Mouse (Mus musculus): ENCODE data around the gene Nfu1. TPM values are rescaled to one million over a fixed set of nuclear protein-coding genes. Genes with fewer than 3 reads are reported as not detected.

Nfu1 gene
- total RNA-seq (2021) = 10 to 100 TPM; 76.6 to 86.9 TPM
- long read RNA-seq, experiment 1, transcript Nfu1-202 (8 exons, 950 nt) = major isoform, 18 of 29 reads
- long read RNA-seq, experiment 1, partial matches to known transcripts = 1 of 29 reads
- long read RNA-seq, experiment 1, other reads (novel, unspliced or antisense) = 6 of 29 reads
- long read RNA-seq, experiment 2, transcript Nfu1-202 (8 exons, 950 nt) = major isoform, 43 of 70 reads
- long read RNA-seq, experiment 2, partial matches to known transcripts = 12 of 70 reads
- long read RNA-seq, experiment 2, other reads (novel, unspliced or antisense) = 9 of 70 reads

DNA sequence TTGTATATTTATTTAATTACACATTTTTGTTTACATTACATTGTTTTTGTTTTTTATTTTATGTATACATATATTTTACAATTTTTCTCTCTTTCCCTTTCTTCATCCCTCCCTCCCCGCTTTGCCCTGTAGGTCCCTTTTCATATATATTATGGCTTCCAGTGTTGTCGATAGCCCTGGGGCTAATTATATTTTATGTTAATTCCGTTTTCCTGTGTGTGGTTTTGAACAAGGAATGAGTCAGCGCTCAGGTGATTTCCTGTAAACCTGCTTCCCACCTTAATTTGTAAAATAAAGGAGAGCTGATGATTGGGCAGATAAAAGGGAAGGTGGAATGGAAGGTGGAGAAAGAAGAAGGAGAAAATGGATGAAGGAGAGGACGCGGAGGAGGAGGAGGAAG lies at the start of gene Nfu1:
TSS of gene Nfu1 (plus strand) at position 350 of the 400 bp plus-strand sequence.
- no peak for DNase-seq (ENCODE audit: low spot score in 2 of 2)

DNA sequence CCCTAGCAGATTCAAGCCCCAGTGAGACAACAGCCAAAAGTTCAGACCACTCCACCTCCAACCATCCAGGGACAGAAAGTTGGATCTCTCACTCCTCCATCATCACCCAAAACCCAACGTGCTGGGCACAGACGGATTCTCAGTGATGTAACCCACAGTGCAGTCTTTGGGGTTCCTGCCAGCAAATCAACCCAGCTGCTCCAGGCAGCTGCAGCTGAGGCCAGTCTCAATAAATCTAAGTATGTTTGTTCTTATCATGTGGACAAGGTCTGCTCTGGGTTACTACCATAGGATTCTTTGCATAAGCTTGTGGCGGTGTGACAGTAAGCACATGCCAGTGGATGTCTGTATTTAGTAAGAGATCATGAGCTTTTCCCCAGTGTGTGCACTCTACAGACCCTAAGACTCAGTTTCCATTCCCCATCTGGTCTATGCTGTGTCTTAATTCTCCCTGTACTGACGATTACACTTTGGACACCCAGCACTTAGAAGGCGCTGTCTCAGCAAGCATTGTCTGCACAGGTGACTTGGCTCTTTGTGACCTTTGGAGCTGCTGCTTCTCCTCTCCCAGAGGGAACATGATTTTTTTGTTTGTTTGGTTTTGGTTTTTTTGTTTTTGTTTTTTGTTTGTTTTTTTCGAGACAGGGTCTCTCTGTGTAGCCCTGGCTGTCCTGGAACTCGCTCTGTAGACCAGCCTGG lies 44.9 kb upstream of the Nfu1 start:
- no peak for DNase-seq (ENCODE audit: low spot score in 2 of 2)

DNA sequence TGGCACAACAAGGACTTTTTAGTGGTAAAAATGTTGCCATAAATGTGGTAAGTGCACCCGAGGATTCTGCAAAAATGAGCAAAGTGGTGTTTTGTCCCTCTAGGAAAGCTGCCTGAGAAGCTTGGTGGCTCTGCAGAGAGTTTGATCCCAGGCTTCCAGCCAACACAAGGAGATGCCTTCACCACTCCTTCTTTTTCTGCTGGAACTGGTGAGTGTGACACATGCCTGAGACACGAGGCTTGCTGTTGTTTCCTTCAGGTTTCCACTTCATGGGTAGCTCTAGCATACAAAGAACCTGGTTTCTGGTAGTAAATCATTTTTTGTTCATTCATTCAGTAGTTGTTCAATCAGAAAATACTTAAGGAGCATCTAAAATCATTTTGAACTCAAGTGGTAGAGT lies 41.9 kb upstream of the Nfu1 start:
- no peak for DNase-seq (ENCODE audit: low spot score in 2 of 2)

DNA sequence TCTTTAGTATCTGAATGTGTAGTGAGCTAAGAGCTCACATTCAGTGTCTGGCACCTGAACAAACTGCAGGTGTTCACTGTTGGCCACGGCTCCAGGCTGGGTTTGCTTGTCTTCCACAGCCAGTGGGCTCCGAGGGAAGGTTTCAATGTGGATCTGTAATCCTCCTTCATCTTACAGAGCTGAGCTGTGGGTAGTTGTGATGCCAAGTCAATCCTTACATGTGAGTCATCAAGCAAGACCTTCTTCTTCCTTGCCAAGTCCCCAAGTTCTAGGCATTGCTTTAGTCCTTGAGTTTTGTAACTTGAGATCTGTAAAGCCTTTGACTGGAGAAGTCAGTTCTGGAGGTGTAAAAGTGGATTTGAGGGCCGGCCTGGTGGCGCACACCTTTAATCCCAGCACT lies 35.1 kb upstream of the Nfu1 start:
- DNase-seq (ENCODE audit: low spot score in 2 of 2) = peak in 1 of 2 experiments; percentile 11

DNA sequence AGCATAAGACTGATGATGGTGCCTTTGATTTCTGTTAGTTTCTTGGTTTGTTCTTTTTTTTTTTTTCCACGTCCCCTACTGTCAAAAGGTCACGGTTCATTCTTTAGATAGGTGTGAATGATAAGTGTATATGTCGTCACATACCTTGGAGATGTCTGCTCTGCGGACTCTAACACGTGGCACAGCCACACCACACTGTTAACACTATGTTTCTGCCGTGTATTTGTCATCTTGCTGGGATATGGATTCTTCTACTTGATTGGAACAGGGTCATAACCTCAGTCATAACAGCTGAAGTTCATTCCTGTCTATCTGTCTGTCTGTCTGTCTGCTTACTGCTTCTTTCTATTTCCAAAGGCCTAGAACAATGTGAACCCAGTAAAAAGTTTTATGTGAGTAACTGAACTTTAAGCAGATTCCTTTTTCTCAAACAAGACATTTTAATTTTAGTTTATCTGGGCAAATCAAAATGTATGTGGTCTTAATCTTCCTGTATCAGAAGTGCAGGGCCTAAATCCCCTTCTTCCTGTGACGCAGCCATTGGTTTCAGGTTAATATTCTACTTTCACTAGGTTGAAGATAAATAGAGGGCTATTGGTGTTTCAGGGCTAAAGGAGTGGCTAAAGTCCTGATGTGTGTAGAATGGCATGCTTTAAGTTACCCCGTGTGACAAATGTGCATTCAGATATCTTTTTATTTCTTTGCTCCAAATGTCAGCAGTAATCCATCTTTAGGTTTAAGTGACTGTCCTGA lies 30.7 kb upstream of the Nfu1 start:
- no peak for DNase-seq (ENCODE audit: low spot score in 2 of 2)

DNA sequence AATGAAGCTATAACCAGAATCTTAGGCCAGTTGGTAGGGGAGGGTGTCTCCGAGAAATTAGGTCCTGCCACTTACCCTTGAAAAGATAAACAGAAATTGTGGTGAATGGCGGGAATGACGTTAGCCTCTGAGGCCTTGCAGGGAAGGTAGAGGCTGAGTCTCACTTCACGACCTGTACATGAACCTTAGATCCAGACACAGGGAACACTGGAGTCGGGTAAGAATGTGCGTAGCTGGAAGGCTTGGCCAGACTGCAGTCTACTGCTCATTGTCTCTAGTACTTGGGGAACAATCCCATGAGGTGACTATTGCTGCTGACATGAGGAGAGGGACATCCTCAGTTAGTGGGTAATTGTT lies 30.1 kb upstream of the Nfu1 start:
- DNase-seq (ENCODE audit: low spot score in 2 of 2) = no peak

DNA sequence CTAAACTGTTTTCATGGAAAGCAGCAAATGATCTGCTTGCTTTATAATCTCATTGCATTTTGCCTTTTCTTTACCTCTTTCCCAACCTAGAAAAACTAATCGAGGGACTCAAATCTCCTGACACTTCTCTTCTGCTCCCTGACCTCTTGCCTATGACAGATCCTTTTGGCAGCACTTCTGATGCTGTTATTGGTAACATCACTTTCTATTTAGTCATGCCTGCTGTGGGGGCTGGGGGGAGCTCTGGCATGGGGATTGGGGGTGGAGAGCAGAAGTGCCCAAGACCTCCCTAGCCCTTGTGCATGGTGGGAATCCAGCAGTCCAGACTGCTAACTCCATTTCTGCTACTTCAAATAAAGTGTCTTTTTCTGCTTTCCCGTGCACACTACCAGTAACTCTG lies 27.8 kb upstream of the Nfu1 start:
- DNase-seq (ENCODE audit: low spot score in 2 of 2) = peak in 1 of 2 experiments; percentile 9

DNA sequence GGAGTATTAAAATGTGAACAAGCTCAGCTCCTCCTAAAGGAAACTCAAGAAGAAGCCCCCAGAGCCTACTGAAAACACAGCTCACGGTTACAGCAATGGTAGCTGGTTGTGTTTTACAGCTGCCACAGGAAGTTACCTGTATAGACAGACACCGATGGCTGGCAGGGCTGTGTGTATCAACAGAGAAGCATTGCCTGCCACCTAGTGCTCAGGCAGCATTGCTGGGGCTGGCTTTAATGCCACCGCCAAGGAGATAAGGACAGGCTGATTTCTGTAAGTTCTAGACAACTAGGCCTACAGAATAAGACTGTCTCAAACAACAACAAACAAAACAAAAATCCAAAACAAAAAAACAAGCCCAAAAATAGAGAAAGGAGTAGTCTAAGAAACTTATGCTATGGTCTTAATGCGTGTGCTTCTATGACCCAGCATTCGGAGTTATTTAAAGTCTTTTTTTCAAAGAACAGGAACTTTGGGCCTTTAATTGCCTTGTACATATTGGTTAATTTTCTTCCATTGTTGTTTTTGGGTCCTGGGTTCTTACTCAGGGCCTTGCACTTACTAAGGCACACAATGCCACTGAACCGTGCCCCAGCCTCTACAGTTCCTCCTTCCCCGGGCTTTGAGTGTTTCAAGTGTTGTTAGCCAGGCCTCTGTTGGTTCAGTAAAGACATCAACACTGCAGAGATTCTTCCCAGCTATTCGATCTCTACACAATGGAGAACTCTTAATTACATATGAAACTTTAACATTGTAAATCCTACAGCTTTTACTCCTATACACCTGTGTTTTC lies 23.5 kb upstream of the Nfu1 start:
- DNase-seq (ENCODE audit: low spot score in 2 of 2) = no peak

DNA sequence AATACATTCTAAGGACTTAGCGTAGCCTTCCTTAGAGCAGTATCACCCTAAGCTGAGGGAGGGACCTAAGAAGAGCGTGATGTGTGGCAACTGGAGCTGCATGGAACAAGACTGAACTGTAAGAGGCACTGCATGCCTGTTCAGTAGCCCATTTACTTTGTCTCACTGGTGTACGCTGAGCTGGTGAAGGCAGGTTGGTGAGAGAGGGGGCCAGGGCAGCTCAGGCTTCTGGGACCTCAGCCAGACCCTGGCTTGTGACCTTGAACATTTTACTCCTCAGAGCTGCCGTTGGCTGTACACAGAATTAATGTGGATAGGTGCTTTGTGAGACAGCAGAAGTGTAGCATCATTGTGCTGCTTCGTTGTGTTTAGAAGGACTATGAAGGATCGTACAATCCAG lies 19.5 kb upstream of the Nfu1 start:
- DNase-seq (ENCODE audit: low spot score in 2 of 2) = peak in 1 of 2 experiments; percentile 14

DNA sequence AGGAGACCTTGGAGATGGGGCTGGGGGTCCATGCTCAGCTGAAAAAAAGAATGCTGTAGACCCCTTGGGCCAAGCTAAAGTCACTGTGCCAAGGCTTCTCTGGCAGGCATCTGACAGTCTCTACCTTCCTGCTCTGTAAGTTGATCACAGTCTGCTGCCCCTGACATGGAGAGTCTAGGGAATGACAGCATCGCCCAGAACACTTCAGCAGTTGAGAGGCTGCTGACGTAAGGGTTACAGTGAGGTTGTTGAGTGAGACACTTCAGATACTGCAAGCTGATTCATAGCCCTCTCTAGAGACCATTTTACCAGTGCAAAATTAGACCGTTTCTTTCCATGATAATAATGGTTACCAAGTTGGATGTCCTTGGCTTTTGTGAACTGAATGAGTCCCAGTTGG lies 18.0 kb upstream of the Nfu1 start:
- no peak for DNase-seq (ENCODE audit: low spot score in 2 of 2)

DNA sequence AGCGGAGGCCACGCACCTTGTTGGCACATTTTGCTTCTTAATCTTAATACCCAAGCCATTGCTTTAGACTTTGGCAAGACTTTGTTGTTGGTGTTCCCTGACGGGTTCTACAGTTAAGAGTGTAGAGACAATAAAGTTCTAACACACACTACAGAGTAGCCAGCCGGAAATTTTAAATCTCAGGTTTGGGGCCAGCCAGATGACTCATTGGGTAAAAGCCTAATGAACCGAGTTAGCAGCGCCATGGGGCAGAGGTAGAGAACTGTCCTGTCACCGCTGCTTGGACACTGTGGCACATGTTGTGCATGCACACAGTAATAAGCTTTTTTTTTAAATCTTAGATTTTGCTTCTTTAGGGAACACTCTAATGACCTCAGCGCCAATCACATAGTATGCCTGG lies 16.7 kb upstream of the Nfu1 start:
- no peak for DNase-seq (ENCODE audit: low spot score in 2 of 2)

DNA sequence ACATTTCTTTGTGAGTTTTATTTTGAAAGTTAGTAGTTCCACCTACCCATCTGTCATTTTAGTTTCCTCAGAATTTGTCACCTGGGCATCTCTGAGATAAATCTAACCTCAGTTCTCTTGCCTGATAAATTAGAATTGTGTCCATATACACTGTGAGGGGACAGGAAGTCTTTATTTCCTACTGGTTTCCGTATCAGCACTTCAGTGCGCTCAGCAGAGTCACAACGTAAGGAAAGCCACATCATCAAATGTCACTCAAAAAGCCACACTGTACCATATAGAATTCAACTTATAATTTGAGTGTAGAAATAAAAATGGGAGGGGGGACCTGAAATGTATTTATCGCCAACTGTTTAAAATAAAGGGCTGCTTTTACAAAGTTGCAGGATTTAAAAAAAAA lies 14.8 kb upstream of the Nfu1 start:
- no peak for DNase-seq (ENCODE audit: low spot score in 2 of 2)

DNA sequence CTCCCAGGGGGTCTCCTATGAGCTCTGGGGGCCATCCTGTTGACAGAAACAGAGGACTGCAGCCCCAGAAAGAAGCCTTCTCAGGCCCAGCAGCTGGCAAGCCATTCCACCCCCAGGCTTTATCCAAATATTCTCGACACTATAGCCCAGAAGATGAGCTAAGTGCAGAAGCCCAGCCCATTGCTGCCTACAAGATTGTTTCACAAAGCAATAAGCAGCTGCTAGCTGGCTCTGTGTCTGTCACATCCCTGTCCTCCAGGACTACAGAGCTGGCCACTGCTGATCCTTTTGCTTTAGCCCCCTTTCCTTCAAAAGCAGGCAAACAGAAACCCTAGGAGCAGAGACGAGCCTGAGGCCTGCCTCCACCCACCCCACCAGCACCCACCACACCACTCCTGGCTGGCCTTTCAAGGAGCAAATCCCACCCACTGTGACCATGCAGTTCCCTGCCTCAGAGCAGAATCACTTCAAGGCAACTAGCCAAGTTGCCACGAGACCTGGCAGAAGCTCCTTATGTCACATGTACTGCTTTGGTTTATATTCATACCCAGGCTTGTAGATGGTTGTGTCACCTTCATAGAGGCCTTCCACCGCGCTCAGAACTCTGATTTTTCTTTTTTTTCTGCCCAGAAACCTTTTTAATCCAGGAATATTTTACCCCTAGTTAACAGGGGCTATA lies 12.3 kb upstream of the Nfu1 start:
- DNase-seq (ENCODE audit: low spot score in 2 of 2) = no peak

DNA sequence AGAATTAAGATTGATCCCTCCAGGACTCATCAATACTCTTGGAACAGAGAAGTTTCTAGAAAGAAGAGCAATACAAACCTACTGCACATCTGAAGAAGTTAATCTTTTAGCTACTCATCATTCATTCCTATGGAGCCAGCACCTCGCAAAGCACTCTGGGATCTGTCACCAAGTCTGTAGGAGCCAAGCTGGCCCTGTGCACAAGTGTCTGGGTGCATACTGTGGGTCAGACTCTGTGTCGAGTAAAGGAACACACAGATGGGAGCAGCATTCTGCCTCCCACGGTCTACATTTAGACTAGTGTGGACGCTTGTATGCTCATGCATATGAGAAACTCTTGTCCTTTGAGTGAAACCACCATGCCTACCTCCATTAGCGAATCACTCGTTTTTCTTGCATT lies 11.7 kb upstream of the Nfu1 start:
- DNase-seq (ENCODE audit: low spot score in 2 of 2) = no peak

DNA sequence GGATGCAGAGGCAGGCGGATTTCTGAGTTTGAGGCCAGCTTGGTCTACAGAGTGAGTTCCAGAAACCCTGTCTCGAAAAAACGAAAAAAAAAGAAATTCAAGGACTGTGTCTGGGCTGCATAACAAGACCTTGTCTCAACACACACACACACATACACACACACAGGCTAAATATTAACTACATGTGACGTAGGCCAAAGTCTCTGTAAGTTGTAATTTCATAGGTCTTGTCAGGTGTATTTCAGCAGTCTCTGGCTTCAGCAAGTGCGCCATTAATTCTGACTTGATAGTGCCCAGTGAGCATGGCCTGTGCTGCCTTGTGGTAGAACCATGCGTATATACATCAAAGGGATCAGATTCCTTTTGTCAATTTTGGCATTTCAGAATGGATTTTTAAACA lies 7.0 kb upstream of the Nfu1 start:
- no peak for DNase-seq (ENCODE audit: low spot score in 2 of 2)

DNA sequence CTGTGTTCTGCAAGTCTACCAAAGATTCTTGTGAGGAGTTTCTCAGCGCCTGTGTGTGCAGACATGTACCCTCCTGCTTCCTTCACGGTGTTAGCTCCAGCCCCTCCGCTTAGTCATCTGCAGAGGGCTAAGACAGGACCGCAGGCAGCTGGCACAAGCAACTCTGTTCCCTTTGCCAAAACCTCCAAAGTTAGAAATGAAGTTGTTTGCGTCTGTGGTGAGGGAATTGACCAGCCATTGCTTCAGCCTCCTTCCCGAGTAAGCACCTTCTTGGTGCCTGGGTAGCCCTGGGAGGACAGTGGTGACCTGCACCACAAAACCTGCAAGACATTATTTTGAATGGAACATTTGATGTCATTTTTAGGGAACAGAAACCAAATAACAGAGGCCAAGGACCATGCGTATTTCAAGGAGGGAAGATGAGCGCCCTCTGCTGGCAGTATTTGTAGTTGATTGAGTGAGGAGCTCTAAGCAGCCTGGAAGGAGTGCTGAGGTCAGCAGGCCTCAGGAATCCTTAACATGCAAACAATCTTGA lies 6.4 kb upstream of the Nfu1 start:
- DNase-seq (ENCODE audit: low spot score in 2 of 2) = peak; percentile 80 to 82

DNA sequence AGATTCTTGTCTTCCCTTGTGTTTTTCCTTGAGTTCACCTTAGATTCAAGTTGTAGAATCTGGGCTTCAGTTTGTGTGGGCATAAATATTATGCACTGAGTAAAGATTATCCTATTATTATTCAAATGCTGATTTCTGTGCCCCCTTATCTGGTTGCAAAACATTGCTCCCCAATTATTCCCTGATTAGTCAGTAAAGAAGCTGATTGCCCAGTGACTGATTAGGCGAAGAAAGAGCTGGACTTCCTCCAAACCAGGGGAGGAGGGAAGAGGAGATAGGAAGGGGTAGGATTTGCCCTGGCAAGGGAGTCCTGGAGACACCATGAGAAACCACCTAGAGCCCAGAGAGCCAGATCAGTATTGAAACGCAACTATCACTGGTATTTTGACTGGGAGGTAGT lies 4.9 kb upstream of the Nfu1 start:
- no peak for DNase-seq (ENCODE audit: low spot score in 2 of 2)

DNA sequence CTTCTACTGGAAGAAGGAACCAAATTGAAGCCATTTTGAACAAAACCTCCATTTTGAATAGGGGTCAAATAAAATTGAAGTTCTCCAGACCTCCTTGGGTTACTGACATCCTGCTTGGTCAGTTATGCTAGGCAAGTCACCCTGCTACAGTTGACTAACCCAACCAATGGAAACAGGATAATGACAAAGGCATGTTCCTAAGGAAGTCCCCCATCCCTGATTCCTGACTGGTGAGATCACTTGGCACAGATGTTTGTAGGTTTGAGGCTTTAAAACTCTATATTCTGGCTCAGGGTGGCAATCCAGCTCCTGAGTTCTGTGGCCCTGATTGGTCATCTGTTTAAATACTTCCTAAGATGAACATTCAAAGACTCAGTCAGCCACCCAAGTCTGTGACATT lies 3.5 kb upstream of the Nfu1 start:
- no peak for DNase-seq (ENCODE audit: low spot score in 2 of 2)

DNA sequence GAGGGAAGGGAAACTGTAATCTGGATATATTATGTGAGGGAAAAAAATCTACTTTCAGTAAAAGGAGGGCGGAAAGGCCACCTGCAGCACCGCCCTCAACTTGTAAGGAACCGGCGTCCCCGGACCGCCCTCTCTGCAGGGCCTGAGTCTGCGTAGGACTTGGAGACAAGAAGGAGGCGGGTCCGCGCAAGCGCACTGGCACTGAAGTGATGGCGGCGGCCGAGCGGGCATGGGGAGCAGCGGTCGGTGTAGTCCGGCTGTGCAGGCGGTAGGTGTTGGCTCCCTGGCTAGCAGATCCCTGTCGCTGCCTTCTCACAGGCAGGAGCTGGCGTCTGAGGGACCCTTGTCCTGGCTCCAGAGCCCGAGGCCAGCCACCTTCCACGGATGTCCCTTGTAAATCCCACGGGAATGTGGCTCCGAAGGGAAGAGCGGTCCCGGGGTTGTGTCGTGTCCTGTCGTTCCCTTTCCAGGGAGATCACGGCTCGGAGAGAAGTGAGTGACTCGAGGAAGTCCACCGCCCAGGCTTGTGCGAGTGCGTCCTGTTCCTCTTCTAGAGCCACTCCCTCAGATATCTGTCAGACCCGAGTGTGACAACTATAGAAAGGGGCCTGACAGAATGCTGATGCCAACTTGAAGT lies 774 bp downstream of the Nfu1 start:
- DNase-seq (ENCODE audit: low spot score in 2 of 2) = peak; percentile 95 to 96

DNA sequence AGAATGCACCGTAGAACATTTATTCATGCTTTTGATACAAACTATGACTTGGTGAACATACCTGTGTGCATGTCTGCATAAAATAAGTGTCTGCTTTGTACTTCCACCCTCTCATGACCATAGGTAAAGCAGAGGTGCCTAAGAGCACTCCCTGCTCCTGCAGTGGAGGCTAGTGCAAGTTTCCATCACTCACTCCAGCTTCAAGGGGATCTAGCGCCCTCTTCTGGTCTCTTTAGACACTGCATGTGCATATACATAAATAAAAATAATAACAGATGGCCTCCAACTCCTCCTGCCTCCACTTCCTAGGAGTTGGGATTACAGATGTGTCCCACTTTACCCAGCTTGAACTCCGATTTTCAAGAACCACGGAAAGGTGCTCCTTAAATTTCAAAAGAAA lies 7.9 kb downstream of the Nfu1 start:
- DNase-seq (ENCODE audit: low spot score in 2 of 2) = no peak
